Mouse (Mus musculus): ENCODE results near the gene Fastkd3.
"Not testable (repeated sequence)": the region's sequence is repeated elsewhere in the genome, so short reads cannot be mapped to it uniquely, and the experiment has no call there.

Fastkd3 gene

DNA sequence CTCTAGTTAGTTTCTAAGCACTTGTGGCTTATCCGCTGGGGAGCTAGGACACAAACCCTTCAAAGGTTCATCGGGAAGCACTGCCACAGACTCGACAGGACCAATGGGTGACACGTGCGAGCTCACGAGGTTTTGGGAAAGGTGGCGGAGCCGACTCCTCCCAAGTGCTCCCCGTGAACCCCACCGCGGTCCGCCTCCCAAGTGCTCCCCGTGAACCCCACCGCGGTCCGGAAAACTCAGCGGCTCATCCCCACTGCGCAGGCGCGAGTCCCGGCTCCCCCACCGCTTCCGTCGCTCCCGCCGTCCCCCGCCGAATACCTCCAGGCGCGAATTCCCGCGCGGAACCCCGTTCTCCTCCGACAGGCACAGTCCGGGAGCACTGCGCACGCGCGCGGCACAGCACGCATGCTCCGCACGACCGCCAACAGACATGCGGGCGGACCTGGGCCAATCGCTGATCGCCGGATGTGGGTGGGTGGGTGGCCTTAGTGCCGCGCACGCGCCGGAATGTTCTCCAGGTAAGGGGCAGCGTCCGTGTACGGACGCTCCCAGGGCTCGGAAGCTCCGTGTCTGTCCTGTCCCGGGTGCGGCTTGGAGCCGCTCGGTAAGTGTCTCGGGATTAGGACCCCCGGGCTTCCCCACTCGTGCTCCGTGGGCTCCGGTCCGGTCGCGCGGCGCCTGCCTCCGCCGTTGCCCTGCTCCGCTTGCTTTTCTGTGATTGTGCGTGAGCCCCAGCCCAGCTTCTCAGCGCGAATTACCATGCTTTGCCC, at the start of gene Fastkd3, which contains the start of gene Mtrr:
Gene Fastkd3, plus strand, starts transcription at position 488 of the 770 bp plus-strand sequence.
Gene Mtrr, minus strand, starts transcription at position 403 of the 770 bp plus-strand sequence.
- peak; percentile 84 for DNase-seq (ENCODE audit: low spot score)

DNA sequence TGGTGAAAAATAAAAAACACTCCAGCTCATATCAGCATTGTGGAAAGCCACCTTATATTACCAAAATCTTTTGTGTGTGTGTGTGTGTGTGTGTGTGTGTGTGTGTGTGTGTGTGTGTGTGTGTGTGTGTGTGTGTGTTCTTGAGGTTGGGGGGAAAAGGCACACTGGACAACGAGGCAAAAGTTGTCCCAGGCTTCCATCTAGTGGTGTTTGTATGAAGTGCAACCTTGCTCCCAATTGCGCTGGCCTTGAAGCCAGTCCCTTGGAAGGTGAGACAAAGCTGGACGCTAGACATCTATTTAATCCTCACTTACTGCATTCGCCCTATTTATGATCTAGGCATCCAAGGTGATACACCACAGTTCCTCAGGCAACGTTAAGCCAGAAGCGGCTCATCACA, 28.6 kb upstream of the Fastkd3 start:
- DNase-seq (ENCODE audit: low spot score): not testable (repeated sequence)

DNA sequence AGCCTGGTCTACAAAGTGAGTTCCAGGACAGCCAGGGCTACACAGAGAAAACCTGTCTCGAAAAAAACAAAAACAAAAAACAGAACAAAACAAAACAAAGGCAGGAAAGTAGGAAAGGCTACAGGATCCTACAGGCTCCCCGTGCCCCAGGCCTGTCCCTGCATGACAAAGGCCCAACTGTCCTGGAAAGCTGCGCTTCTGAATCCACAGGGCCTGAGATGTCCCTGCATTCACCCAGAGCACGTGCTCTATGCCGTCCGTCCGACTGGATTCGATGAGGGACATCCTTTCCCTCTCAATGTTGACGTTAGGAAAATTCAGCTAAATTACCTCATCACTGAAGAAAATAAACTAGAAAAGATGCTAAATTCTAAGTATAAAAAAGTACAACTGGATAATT, 13.9 kb upstream of the Fastkd3 start:
- DNase-seq (ENCODE audit: low spot score): no peak

DNA sequence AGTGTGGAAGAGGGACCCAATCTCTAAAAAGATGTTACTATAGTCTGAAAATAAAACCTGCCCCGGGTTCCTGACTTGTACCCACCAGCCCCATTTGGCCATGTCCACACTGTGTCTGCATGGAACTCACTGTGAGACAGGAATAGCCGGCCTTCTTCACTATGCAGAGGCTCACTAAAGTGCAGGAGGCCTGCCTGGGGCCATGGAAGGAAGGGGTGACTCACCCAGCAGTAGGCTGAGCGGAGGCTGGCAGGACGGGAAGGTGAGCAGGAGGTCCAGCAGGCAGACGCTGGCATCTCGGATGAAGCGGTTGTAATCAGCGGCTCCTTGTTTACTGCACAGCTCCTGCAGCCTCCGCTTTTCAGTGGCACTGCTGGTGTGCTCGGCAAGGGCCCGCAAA, 13.5 kb upstream of the Fastkd3 start:
- DNase-seq (ENCODE audit: low spot score): no peak

DNA sequence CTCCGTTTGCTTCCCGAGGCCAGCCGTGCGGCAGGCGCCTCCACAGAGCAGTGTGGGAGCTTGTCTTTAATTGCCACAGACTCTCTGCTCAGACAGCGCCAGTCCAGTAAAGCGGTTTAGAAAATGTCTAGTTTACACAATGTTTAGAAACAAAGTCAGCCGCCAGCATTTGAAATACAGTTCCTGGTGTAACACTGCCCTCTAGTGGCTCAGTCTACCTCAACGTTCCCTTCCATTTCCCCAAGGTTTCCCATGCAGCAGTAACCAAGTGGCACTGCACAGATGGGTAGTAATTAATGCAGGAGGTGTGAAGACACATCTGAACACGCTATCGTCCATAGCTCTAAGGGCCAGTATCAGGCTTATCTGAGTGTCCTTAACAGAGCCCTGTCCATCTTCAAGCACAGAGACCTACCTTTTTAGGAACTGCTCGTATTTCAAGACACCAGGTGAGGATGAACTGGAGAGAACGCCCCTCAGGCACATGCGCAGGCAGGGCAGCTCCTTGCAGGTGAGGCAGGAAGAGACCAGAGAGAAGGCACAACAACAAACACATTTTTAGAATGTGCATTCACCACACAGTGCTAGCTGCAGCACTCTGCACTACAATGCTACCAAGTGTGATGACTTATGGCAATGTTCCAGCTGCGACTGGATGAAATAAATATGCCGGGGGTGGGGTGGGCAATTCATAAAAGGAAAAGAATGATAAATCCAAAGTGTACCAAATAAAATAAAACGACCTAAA, 12.3 kb upstream of the Fastkd3 start:
- no peak for DNase-seq (ENCODE audit: low spot score)

DNA sequence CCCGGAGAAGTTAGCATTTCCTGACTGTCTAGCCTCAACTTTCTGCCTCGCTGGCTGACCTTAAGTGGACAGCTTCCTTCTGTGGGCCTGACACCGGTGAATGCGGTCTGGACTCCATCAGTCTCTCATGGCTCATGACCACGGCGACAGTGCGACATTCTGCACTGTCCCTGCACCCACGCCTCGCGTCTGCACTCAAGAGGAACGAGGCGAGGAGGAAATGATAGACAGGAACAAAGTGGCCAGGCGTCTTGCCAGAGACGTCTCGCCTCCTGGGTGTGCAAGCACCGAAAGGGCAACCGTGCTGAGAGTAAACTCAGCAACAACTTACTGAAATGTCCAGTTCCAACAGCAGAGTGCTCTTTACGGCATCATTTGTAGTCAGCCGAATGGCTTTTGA, 9.8 kb upstream of the Fastkd3 start:
- no peak for DNase-seq (ENCODE audit: low spot score)

DNA sequence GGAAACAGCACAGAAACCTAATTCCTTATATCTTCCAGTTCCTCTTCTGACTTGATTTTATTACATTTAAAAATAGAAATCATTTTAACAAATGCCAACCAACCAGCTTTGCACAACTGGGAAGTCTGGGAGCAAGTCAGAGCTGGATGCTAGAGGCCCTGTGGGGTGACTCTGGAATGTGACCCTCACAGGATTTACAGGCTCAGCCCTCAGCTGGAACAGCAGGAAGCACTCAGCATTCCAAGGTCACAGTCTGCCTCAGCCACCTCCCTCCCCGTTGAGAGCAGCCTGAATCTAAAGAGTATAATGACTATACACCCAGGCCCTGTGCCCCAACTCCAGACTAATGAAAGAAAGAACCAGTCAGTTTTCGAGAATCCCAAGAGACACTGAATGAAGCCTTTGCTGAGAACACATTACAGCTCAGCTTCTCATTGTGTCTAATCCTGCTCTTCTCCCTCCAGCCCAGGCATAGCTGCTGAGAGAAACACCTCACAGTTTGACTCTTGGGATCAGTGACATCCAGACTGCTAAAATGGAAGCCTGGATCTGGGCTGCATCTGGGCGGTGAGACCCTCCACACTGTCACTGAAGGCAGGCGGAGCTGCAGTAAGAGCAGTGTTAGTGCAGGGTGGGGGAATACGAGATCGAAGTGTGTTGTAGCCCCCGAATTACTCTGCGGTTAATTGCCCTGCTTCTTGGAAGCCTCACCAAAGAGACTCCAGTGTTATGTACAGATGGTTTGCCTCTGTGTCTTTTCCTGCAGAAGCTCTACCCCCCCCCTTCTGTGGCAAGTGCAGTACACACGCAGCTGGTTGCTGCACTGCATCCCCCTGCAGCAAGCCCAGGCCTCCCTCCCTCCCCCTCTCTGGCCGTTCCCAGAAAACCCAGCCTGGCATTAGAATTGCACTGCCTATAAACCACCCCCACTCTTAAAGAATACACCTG, 8.8 kb upstream of the Fastkd3 start:
- DNase-seq (ENCODE audit: low spot score): no peak

DNA sequence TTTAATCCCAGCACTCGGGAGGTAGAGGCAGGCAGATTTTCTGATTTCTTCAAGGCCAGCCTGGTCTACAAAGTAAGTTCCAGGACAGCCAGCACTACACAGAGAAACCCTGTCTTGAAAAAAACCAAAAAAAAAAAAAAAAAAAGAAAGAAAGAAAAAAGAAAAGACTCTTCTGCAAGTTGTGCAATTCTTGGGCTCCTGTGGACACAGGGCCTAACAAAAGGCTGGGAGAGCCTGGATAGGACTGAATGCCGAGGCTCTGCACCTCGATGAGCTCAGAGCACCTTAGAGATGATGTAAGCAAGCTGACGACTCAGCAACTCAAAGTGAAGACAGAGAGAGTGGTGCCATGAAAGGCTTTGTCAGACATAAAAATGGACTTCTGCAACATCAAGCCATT, 7.6 kb upstream of the Fastkd3 start:
- DNase-seq (ENCODE audit: low spot score): no peak

DNA sequence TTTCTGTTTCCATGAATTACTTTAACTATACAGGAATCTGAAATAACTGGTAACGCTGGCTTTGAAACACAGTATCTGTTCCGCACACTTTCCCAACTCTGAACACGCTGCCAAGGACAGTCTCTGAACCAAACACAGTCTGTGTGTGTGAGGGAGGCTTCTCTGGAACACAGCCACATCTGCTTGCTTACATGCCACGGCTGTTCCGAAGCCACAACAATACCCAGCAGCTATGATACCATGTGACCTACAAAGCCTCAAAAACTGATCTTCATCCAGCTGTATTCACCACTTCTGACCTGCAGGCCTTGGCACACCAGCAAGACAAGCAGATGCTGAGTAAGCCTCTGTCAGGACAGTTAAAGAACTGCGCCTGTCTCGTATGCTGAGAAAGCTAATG, 4.1 kb upstream of the Fastkd3 start:
- DNase-seq (ENCODE audit: low spot score): no peak

DNA sequence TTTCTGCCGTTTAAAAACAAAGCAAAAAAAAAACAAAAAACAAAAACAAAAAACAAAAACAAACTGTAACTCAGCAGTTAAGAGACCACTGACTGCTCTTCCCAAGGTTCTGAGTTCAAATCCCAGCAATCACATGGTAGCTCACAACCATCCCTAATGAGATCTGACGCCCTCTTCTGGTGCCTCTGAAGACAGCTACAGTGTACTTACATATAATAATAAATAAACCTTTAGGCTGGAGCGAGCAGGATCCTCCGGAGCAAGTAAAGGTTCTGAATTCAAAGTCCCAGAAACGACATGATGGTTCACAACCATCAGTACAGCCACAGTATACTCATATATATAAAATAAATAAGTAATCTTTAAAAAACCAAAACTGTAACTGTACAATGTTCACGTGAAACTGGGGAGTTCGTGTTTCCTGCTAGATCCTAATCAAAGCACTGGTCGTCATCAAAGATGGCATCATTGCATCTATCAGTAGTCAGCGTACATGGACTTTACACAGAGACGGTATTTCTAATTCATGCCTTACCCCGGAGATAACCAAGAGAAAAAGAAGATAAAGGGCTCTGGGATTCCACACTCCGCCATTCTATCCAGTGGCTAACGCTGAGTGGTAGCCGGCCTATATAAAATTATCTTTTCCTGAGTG, 821 bp upstream of the Fastkd3 start:
- DNase-seq (ENCODE audit: low spot score): no peak

DNA sequence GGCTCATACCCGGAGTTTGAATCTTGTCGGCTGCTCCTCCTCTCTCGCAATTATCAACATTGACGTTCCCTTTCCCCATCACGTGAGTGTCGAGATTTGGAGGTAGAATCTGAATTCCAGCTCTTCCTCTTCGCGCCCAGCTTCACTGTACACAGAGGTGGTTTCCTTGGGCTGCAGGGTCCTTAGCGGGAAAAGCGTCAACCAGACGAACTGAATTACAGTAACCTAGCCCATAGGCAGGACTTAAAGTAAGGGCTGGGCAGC, 415 bp downstream of the Fastkd3 start:
- DNase-seq (ENCODE audit: low spot score): no peak

DNA sequence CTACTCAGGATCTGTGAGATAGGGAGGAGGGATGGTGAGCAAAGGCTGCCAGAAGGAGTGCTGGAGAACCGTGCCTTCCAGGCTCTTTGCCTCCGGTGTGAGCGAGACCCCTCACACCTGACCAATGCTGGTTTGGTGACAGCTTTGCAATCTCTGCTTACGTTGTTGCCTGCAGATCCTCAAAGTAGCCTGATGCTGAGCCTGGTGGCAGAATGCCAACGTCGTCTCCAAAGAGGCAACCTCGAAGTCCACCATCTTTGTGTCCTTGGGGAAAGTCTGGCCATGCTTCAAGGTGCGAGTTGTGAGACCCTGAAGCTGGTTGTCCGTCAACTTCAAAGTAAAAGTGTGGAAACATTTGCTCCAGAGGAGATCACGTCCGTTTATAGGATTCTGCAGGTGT, 1.9 kb downstream of the Fastkd3 start:
- no peak for DNase-seq (ENCODE audit: low spot score)

DNA sequence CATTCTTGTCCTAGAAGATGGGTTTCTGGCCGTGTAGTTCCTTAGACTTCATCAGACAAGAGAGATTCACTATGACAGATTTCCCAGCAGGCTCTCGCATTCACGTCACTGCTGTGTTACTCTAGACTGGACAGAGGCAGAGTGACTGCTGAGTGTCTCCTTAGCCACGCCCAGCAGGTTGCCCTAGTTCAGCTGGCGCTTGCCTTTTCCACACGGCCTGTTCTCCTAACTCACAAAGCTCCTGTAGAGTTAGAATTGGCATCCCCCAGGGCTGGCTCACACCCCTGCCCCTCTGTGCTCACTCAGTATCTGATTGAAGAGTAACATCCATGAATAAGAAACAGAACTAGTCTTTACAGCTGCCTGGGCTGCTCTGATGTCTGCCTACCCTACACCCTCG, 3.4 kb downstream of the Fastkd3 start:
- DNase-seq (ENCODE audit: low spot score): no peak

DNA sequence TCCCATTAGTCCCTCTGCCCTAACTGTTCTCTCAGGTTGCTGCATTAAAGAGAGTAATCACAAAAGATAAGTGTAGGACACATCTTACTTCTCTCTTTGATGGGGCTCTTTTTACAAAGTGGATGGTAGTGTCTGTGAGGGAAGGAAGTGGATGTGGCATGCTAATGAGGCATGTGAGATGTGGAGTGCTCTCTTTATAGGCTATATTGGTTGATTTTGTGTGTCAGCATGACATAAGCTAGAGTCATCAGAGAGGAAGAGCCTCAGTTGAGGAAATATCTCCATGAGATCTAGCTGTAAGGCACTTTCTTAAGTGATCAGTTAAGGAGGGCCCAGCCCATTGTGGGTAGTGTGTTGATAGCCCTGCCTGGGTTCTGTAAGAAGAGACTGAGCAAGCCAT, 6.3 kb downstream of the Fastkd3 start:
- no peak for DNase-seq (ENCODE audit: low spot score)

DNA sequence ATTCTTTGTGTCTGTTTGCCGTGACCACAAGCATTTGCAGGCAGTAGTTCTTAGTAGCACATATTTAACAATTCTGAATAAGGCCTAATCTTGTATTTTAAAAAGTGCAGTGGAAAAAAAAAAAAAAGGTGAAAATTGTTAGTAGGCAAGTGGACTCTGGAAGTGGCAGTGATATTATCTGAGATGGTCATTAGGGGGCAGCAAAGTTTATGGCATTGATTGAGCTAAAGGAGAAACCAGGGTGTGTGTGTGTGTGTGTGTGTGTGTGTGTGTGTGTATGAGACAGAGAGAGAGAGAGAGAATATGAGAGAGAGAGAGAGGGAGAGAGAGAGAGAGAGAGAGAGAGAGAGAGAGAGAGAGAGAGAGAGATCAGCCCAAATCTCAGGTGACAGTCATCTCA, 11.8 kb downstream of the Fastkd3 start:
- no peak for DNase-seq (ENCODE audit: low spot score)

DNA sequence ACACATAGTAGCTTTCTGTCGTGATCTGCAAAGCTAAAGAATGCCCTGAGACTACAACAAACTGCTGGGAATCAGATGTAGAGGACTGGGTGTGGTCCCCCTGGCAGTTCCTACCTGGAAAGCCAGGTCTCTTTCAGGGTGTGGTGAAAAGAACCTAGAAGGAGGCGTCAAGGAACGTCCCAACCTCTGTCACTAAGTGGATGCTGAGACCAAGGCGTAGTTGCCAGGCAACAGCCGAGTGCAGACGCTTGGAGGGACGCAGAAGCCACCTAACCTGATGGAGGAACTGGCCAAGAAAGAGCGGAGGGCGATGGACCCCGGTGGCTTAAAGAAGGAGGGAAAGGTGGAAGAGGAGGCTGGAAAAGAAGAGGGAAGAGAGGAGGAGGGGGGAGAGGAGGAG, 15.2 kb downstream of the Fastkd3 start, which contains the start of gene 1700001L19Rik:
Gene 1700001L19Rik, plus strand, starts transcription at position 223 of the 400 bp plus-strand sequence.
- DNase-seq (ENCODE audit: low spot score): no peak

DNA sequence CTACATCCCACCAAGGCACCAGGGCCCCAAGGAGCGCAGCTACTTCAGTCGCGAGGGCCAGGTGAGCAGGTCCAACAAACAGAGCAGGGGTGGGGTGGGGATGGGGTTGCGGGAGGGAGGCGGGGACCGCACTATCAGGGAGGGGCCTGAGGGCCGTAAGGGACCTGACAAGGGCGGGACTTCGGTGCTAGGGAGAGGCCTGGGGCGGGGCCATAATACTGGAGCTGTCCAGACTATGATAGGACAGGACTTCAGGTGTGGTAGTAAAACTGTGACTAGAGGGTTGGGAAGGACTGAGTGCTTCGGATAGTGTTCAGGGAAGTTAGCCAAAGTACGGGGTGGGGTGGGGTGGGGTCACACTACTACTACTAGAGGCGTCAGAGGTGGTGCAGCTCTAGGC, 15.6 kb downstream of the Fastkd3 start:
- DNase-seq (ENCODE audit: low spot score): peak; percentile 4

DNA sequence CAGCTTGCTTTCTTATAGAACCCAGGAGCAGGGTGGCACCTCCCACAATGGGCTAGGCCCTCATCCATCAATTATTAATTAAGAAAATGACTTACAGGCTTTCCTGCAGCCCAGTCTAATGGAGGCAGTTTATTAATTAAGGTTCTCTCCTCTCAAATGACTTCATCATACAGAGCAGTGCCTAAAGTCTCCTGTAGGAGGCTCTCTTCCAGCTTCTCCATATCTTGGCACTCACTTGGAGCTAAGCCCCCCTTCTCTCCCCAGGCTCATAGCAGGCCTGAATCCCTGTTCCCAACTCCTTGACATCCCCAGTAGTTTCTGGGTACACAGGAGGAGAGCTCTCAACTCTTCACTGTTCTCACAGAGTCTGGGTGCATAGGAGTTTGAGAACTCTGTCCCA, 16.9 kb downstream of the Fastkd3 start:
- no peak for DNase-seq (ENCODE audit: low spot score)

DNA sequence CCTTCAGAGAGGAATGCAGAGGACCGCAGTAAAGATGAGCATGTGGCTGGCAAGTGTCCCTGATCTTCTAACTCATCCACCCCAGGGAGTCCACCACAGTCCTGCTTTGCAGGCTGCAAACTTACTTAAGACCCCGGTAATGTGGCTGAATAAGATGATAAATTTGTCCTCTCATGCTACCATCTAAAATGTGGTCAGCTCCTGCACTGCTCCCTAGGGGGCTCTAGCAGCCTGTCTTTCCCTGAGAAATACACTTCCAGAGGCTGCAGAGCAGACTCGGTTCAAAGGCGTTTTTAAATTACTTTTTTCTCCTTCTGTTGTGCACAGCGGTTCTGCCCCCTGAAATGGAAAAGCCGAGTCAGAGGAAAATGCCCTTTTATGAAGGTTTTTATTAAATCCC, 19.1 kb downstream of the Fastkd3 start:
- no peak for DNase-seq (ENCODE audit: low spot score)

DNA sequence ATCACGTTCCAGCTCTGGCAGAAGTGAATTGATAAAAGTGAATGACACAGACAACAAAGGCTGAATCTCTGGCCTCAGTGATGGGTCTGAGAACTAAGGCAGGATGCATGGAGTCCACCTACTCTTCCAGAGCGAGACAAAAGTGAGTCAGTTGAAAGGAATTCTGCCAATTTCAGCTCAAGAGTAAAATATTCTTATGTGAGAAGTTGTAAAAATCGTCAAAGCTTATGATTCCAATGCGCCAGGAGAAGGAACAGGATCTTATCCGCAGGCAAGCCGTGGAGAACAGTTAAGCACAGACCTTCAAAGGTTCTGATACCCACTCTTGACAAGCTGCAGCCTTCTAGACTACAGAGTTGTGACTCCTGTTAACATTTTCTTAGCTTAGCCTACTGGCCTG, 21.1 kb downstream of the Fastkd3 start:
- no peak for DNase-seq (ENCODE audit: low spot score)

DNA sequence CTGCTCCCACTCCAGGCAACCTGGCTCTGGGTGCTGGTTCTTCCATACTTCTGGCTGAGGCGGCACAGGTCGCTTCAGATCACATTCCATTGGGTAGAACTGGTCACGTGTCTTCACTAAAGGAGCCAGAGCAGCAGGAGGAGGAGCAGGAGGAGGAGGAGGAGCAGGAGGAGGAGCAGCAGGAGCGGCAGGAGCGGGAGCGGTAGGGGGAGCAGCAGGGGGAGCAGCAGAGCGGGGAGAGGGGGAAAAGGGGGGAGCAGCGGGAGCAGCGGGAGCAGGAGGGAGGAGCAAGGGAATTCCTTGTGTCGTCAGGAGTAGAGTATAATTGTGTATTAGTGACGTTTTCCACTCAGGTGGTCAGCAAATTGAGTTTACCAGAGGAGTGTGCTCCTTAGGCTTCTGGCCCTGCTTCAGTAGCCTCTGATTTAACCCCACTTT, 23.7 kb downstream of the Fastkd3 start:
- DNase-seq (ENCODE audit: low spot score): no peak
